Mouse (Mus musculus) megakaryocyte, embryonic 14.5 days (primary cell): ENCODE data around the gene Dynll2.

Experiments
- FLI1 ChIP-seq: IDR thresholded peaks from 2 replicates; pipeline ENCODE4 v1.6.1; 2012; ENCODE audit warnings: low read length, inconsistent platforms, mixed read lengths
- GATA1 ChIP-seq: IDR thresholded peaks from 3 replicates; pipeline ENCODE4 v1.6.1; 2012; ENCODE audit warnings: mixed read lengths, low read length, inconsistent platforms, borderline replicate concordance

DNA sequence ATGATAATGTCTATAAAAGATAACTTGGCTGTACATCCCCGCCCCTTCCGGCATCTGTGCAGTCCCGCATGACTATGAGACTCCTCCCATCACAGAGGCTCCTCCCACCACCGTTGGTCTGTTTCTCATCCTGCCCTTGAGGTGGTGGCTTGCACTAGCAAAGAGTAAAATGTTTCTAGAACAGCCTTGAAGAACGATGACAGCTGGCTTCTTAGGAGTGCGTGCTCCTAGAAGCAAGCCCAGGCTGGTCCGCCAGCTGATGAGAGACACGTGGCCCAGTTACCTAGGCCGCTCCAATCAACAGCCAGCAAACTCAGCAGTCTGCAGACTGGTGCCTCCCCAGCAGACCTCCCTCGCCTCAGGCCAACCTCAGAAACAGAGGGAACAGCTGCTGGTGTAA is 21.1 kb downstream of the Dynll2 start:
- TF ChIP-seq GATA1: no peak
- no peak for TF ChIP-seq FLI1
